Mouse (Mus musculus) kidney, postnatal 0 days (tissue): ENCODE data around the gene Mettl14. TPM values are rescaled to one million over a fixed set of nuclear protein-coding genes. Genes with fewer than 3 reads are reported as not detected.
"Not testable (repeated sequence)": the region's sequence is repeated elsewhere in the genome, so short reads cannot be mapped to it uniquely, and the experiment has no call there.

Experiments
- ATAC-seq: fragments of 200-750 bp; cut with Nextera tagmentation; replicated peaks from 2 replicates; pipeline ENCODE4 v1.8.0; 2017; ENCODE audit warnings: low read depth, moderate number of reproducible peaks, moderate TSS enrichment, moderate library complexity; ENCODE audit not compliant: low FRiP score
- DNase-seq: peaks from one replicate; pipeline ENCODE4 v3.0.0-alpha.2; 2016; ENCODE audit warnings: low spot score
- H3K27ac ChIP-seq: fragments of 300-500 bp; sonication (generic); 2 replicates; pipeline ENCODE4 v1.5.1; 2014; ENCODE audit warnings: mild to moderate bottlenecking
- H3K27me3 ChIP-seq: fragments of 300-500 bp; sonication (generic); 2 replicates; pipeline ENCODE4 v1.6.1; 2014; ENCODE audit warnings: low read length, mixed read lengths; ENCODE audit not compliant: insufficient read depth
- H3K36me3 ChIP-seq: fragments of 300-500 bp; sonication (generic); 2 replicates; pipeline ENCODE4 v1.6.1; 2014; ENCODE audit warnings: low read length, mixed read lengths; ENCODE audit not compliant: insufficient read depth
- H3K4me1 ChIP-seq: fragments of 300-500 bp; sonication (generic); replicated peaks from 2 replicates; pipeline ENCODE4 v1.6.1; 2014; ENCODE audit warnings: antibody characterized with exemption, low read length, mixed read lengths; ENCODE audit not compliant: insufficient read depth
- H3K4me2 ChIP-seq: fragments of 300-500 bp; sonication (generic); 2 replicates; pipeline ENCODE4 v1.6.1; 2014; ENCODE audit warnings: mild to moderate bottlenecking, low read length, moderate library complexity, mixed read lengths
- H3K4me3 ChIP-seq: fragments of 300-500 bp; sonication (generic); replicated peaks from 2 replicates; pipeline ENCODE4 v1.5.1; 2014; ENCODE audit warnings: low read depth, low read length
- H3K9ac ChIP-seq: fragments of 300-500 bp; sonication (generic); 2 replicates; pipeline ENCODE4 v1.6.1; 2014; ENCODE audit warnings: low read depth, low read length
- H3K9me3 ChIP-seq: fragments of 300-500 bp; sonication (generic); replicated peaks from 2 replicates; pipeline ENCODE4 v1.6.1; 2016; ENCODE audit warnings: low read length, inconsistent platforms, mixed read lengths
- CTCF ChIP-seq: IDR thresholded peaks from 2 replicates; pipeline ENCODE4 v1.5.1; 2016; ENCODE audit warnings: antibody characterized with exemption, low read depth, mild to moderate bottlenecking, moderate library complexity
- WGBS: fragments of 180-500 bp; shearing (Covaris S2); extraction: QIAGEN DNeasy Blood & Tissue Kit; methylation state at CpG from one replicate; pipeline ENCODE4 v1.1.7; 2014; 5-methylcytosine and 5-hydroxymethylcytosine counted together
- polyA plus RNA-seq: library from polyadenylated mRNA; unstranded; fragments of >200 nt; fragmentation: Nextera tagmentation; extraction: Ambion mirVana; gene quantifications from 2 replicates; pipeline ENCODE4 v1.2.1, GENCODE M21; 2015

Mettl14 gene
- polyA plus RNA-seq, 1 experiment from 2014 or later = 21.5 TPM

GRCm38 (mm10) chr3:123385118-123385485, 806 bp downstream of the Mettl14 start:
- H3K4me3 ChIP-seq = peak overlapping the region; percentile 70
- H3K9ac ChIP-seq = peak overlapping the region; percentile 70
- peak overlapping the region; percentile 81 for H3K4me2 ChIP-seq
- no peaks in the 10 kb centered on the region for H3K27me3 ChIP-seq
- 10% methylated on average over 6 of the region's 6 CpGs for WGBS
- no peaks in the 10 kb centered on the region for H3K9me3 ChIP-seq
- H3K27ac ChIP-seq = peak overlapping the region; percentile 88
- no peak for TF ChIP-seq CTCF
- DNase-seq (no peak), ATAC-seq (no peak)
- peaks cover 10% of the 10 kb centered on the region; the same call in 1 of the 2 replicates for H3K36me3 ChIP-seq
- peaks cover 7% of the 10 kb centered on the region; the same call in 1 of the 2 replicates for H3K4me1 ChIP-seq

GRCm38 (mm10) chr3:123384435-123384834, 1.5 kb downstream of the Mettl14 start:
- Histone ChIP-seq H3K4me1 (peaks cover 7% of the 10 kb centered on the region; the same call in 1 of the 2 replicates), H3K27ac (no peak overlapping the region), H3K36me3 (peaks cover 10% of the 10 kb centered on the region; the same call in 1 of the 2 replicates), H3K9ac (no peak overlapping the region), H3K4me2 (peak overlapping the region; percentile 81; the same call in 1 of the 2 replicates), H3K9me3 (no peaks in the 10 kb centered on the region), H3K4me3 (no peak overlapping the region), H3K27me3 (no peaks in the 10 kb centered on the region)
- WGBS = 89% methylated on average over 7 of the region's 7 CpGs
- DNase-seq (no peak), ATAC-seq (no peak)
- TF ChIP-seq CTCF = no peak

GRCm38 (mm10) chr3:123376562-123376961, 9.3 kb downstream of the Mettl14 start:
- no peaks in the 10 kb centered on the region for H3K27me3 ChIP-seq
- no peaks in the 10 kb centered on the region for H3K4me1 ChIP-seq
- ATAC-seq = no peak
- DNase-seq = no peak
- no peak for TF ChIP-seq CTCF
- H3K36me3 ChIP-seq = peaks cover 14% of the 10 kb centered on the region
- no peak overlapping the region for H3K4me3 ChIP-seq
- no peaks in the 10 kb centered on the region for H3K9me3 ChIP-seq
- no peak overlapping the region for H3K9ac ChIP-seq
- no peak overlapping the region for H3K4me2 ChIP-seq
- WGBS = 91% methylated on average over 3 of the region's 3 CpGs
- no peak overlapping the region for H3K27ac ChIP-seq

- Histone ChIP-seq H3K27me3 (no peaks in the 10 kb centered on the region), H3K4me2 (no peak overlapping the region), H3K4me1 (no peaks in the 10 kb centered on the region), H3K9me3 (no peaks in the 10 kb centered on the region), H3K9ac (no peak overlapping the region), H3K36me3 (peaks cover 18% of the 10 kb centered on the region), H3K27ac (no peak overlapping the region), H3K4me3 (no peak overlapping the region)
- ATAC-seq (peak; percentile 77), DNase-seq (peak; percentile 88)
- 32% methylated on average over 11 of the region's 11 CpGs for WGBS
- TF ChIP-seq CTCF = peak; percentile 84
These were observed 14.0 kb downstream of the Mettl14 start for GRCm38 (mm10) chr3:123371766-123372535.

- peaks cover 20% of the 10 kb centered on the region for H3K36me3 ChIP-seq
- H3K4me2 ChIP-seq = no peak overlapping the region
- no peaks in the 10 kb centered on the region for H3K4me1 ChIP-seq
- WGBS = 93% methylated on average over 5 of the region's 5 CpGs
- DNase-seq = no peak
- H3K4me3 ChIP-seq = no peak overlapping the region
- H3K9me3 ChIP-seq = no peaks in the 10 kb centered on the region
- no peak overlapping the region for H3K27ac ChIP-seq
- no peak for ATAC-seq
- H3K9ac ChIP-seq = no peak overlapping the region
- no peak for TF ChIP-seq CTCF
- no peaks in the 10 kb centered on the region for H3K27me3 ChIP-seq
These were observed 15.0 kb downstream of the Mettl14 start for GRCm38 (mm10) chr3:123370927-123371326.

- no peak overlapping the region for H3K4me3 ChIP-seq
- H3K27ac ChIP-seq = no peak overlapping the region
- DNase-seq (peak; percentile 6), ATAC-seq (no peak)
- WGBS = 80% methylated on average over 12 of the region's 12 CpGs
- no peaks in the 10 kb centered on the region for H3K4me1 ChIP-seq
- H3K9ac ChIP-seq = no peak overlapping the region
- no peaks in the 10 kb centered on the region for H3K9me3 ChIP-seq
- TF ChIP-seq CTCF = no peak
- H3K36me3 ChIP-seq = peaks cover 21% of the 10 kb centered on the region
- no peak overlapping the region for H3K4me2 ChIP-seq
- no peaks in the 10 kb centered on the region for H3K27me3 ChIP-seq
These were observed 16.7 kb downstream of the Mettl14 start for GRCm38 (mm10) chr3:123369161-123369560.

GRCm38 (mm10) chr3:123366820-123367219, 19.1 kb downstream of the Mettl14 start:
- not testable (repeated sequence) for H3K4me2 ChIP-seq, ATAC-seq, H3K9ac ChIP-seq, H3K27ac ChIP-seq, DNase-seq, H3K4me1 ChIP-seq, H3K9me3 ChIP-seq, H3K4me3 ChIP-seq, H3K27me3 ChIP-seq
- 85% methylated on average over 2 of the region's 2 CpGs for WGBS
- H3K36me3 ChIP-seq = peaks cover 22% of the 10 kb centered on the region
